1 mouse cellular context compared by ENCODE assay signal in the genomic region with DNA sequence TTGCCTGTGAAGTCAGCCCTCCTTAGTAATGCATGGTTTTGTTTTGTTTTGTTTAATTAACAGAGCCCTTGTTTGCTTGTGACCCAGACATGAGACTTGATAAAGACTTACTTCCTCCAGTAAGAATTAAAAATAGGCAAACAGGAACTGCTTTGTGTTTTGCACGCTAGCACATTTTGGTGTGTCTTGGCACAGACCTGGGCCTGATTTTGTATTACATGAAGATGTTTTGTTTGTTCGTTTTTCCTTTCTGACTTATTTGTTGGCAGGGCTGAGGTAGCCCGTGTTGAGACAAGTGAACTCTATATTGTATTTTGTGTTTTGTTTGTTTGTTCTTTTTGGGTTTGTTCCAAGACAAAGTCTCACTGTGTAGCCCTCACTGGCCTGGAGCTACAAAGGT.
TF ChIP-seq lines count a peak whose summit lies in the region.

No protein-coding gene starts in this region.

TF ChIP-seq in CH12.LX, 34 proteins besides CTCF, POLR2A, EP300 and RAD21 (continued from another document):
- TF ChIP-seq MAZ (IDR thresholded peaks at IDR 0.05; ENCODE audit: low read depth, low read length) (no peak), NELFE (IDR thresholded peaks at IDR 0.05; ENCODE audit: low read depth, low read length) (no peak), USF2 (conservative IDR thresholded peaks at IDR 0.05; ENCODE audit: low read depth, low read length) (no peak), JUN (IDR thresholded peaks at IDR 0.05; ENCODE audit: insufficient read depth, low read depth, low read length) (no peak), CHD1 (IDR thresholded peaks at IDR 0.05; ENCODE audit: low read depth, low read length) (no peak), E2F4 (IDR thresholded peaks at IDR 0.05; ENCODE audit: insufficient replicate concordance, low read depth, low read length) (no peak), ETS1 (conservative IDR thresholded peaks at IDR 0.05; ENCODE audit: low read depth, low read length) (no peak), PAX5 (IDR thresholded peaks at IDR 0.05; ENCODE audit: low read length) (no peak), JUND (conservative IDR thresholded peaks at IDR 0.05; ENCODE audit: low read depth, low read length) (no peak), IRF4 (IDR thresholded peaks at IDR 0.05; ENCODE audit: low read depth, low read length) (no peak), ZC3H11A (IDR thresholded peaks at IDR 0.05; ENCODE audit: low read depth, low read length) (no peak), USF1 (IDR thresholded peaks at IDR 0.05; ENCODE audit: low read depth, low read length) (no peak), SIN3A (IDR thresholded peaks at IDR 0.05; ENCODE audit: low read length) (no peak)
TF ChIP-seq in CH12.LX: peak in this region for 0.
